Mouse (Mus musculus): ENCODE results near the gene Gm20388. TPM values are rescaled to one million over a fixed set of nuclear protein-coding genes. Genes with fewer than 3 reads are reported as not detected.

Gene Gm20388
- polyA plus RNA-seq, 1 experiment from 2014 or later = 7.4 TPM

- no peaks in the 10 kb centered on the region for H3K36me3 ChIP-seq
- no peaks in the 10 kb centered on the region for H3K9me3 ChIP-seq (replicated peaks)
- 0 out of 2 replicates have a peak, but pooled peaks cover 2% of the 10 kb centered on the region for H3K4me1 ChIP-seq
- H3K4me3 ChIP-seq (replicated peaks) = no peak overlapping the region
- no peak overlapping the region for H3K27ac ChIP-seq
- 48% methylated on average over 14 of the region's 14 CpGs for WGBS
- no peak for ATAC-seq (replicated peaks; ENCODE audit: low FRiP score)
- H3K4me2 ChIP-seq = peak overlapping the region; percentile 38
- H3K27me3 ChIP-seq = peaks cover 44% of the 10 kb centered on the region
- H3K9ac ChIP-seq = no peak overlapping the region
These were observed 1806.9 kb downstream of the Gm20388 start for GRCm38 (mm10) chr8:121717502-121717901.

GRCm38 (mm10) chr8:121717982-121718425 lies 1807.4 kb downstream of the Gm20388 start:
- H3K9me3 ChIP-seq (replicated peaks) = no peaks in the 10 kb centered on the region
- 30% methylated on average over 12 of the region's 12 CpGs for WGBS
- peak; percentile 82 for ATAC-seq (replicated peaks; ENCODE audit: low FRiP score)

DNA sequence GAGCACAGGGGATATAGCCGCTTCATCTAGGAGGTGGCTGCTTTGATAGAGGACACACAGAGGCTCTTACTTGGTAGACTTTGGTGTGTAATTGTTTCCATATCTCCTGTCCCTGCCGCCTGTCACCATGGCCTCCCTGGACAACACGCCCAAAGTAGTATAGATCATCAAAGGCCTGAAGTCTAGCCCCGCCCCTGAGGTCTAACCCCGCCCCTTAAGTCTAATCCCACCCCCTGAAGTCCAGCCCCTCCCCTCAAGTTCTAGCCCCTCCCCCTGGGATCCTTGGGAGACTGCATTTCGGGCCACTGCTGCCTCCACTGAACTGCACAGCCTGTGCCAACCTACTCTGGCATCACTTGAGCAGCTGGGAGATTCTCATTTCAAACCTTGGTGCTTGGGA lies 1808.3 kb downstream of the Gm20388 start:
- WGBS = 58% methylated on average over 6 of the region's 6 CpGs

More at GRCm38 (mm10) chr8:121717982-121718425, 1807.4 kb downstream of the Gm20388 start:
- Histone ChIP-seq H3K36me3 (no peaks in the 10 kb centered on the region), H3K4me3 (replicated peaks) (no peak overlapping the region), H3K9ac (no peak overlapping the region), H3K4me1 (0 out of 2 replicates have a peak, but pooled peaks cover 2% of the 10 kb centered on the region), H3K4me2 (peak overlapping the region; percentile 38), H3K27me3 (peaks cover 44% of the 10 kb centered on the region), H3K27ac (no peak overlapping the region)

DNA sequence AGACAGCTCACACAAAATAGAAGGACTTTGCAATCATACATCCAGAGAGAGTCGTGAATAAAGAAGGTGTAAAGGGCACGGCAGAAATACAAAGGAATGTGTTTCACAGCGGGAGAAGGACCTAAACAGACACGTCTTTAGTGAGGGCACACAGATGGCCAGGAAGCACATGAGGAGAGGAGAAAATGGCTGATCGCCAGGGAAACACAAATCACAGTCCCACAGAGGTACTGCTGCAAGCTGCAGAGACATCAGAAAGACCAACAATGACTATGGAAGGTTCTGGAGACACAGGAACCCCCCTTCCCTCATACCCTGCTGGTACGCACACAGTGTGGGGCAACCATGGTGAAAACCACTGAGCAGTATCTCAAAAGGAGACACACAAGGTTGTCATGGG lies 1810.4 kb downstream of the Gm20388 start:
- WGBS = 48% methylated on average over 6 of the region's 6 CpGs
- no peak for ATAC-seq (replicated peaks; ENCODE audit: low FRiP score)
- Histone ChIP-seq H3K4me3 (replicated peaks) (no peak overlapping the region), H3K4me2 (no peak overlapping the region), H3K9ac (no peak overlapping the region), H3K27me3 (peaks cover 46% of the 10 kb centered on the region), H3K4me1 (0 out of 2 replicates have a peak, but pooled peaks cover 2% of the 10 kb centered on the region), H3K36me3 (no peaks in the 10 kb centered on the region), H3K9me3 (replicated peaks) (no peaks in the 10 kb centered on the region), H3K27ac (no peak overlapping the region)

More for the DNA sequence above, 1808.3 kb downstream of the Gm20388 start:
- Histone ChIP-seq H3K9ac (no peak overlapping the region), H3K4me3 (replicated peaks) (no peak overlapping the region), H3K27ac (no peak overlapping the region), H3K27me3 (peaks cover 45% of the 10 kb centered on the region), H3K4me2 (no peak overlapping the region), H3K9me3 (replicated peaks) (no peaks in the 10 kb centered on the region), H3K36me3 (no peaks in the 10 kb centered on the region), H3K4me1 (0 out of 2 replicates have a peak, but pooled peaks cover 2% of the 10 kb centered on the region)
- ATAC-seq (replicated peaks; ENCODE audit: low FRiP score) = no peak

DNA sequence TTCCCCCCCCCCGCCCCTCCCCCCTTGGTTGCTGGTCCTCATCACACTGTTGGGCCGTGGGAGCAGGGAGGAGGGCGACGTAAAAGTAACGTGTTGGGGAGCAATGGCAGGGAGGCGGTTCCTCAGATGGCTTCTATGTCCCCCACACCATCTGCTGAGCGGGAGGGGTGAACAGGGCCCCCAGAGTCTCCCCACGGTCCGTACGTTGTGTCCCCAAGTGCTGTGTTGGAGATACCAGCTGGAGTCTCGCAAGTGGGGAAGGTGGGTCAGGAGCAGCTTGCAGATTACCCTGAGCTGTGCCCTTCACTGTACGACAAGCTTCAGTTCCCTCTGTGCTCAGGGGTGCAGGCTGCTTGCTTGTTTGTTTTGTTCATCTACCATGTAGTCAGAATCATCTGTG lies 1813.2 kb downstream of the Gm20388 start:
- H3K9me3 ChIP-seq (replicated peaks) = no peaks in the 10 kb centered on the region
- 60% methylated on average over 12 of the region's 12 CpGs for WGBS
- peaks cover 57% of the 10 kb centered on the region for H3K27me3 ChIP-seq
- no peaks in the 10 kb centered on the region for H3K4me1 ChIP-seq
- H3K9ac ChIP-seq = no peak overlapping the region
- H3K4me3 ChIP-seq (replicated peaks) = no peak overlapping the region
- ATAC-seq (replicated peaks; ENCODE audit: low FRiP score) = 0 out of 2 replicates have a peak, but pooled peaks have one; percentile 36
- no peak overlapping the region for H3K4me2 ChIP-seq
- no peak overlapping the region for H3K27ac ChIP-seq
- H3K36me3 ChIP-seq = no peaks in the 10 kb centered on the region

- Histone ChIP-seq H3K4me1 (peaks cover 21% of the 10 kb centered on the region), H3K9ac (no peak overlapping the region), H3K27ac (no peak overlapping the region), H3K27me3 (peaks cover 68% of the 10 kb centered on the region), H3K4me2 (no peak overlapping the region), H3K4me3 (replicated peaks) (no peak overlapping the region), H3K36me3 (no peaks in the 10 kb centered on the region), H3K9me3 (replicated peaks) (no peaks in the 10 kb centered on the region)
- WGBS = 61% methylated on average over 3 of the region's 3 CpGs
- ATAC-seq (replicated peaks; ENCODE audit: low FRiP score) = no peak
These were observed 1816.5 kb downstream of the Gm20388 start for GRCm38 (mm10) chr8:121727164-121727563.

DNA sequence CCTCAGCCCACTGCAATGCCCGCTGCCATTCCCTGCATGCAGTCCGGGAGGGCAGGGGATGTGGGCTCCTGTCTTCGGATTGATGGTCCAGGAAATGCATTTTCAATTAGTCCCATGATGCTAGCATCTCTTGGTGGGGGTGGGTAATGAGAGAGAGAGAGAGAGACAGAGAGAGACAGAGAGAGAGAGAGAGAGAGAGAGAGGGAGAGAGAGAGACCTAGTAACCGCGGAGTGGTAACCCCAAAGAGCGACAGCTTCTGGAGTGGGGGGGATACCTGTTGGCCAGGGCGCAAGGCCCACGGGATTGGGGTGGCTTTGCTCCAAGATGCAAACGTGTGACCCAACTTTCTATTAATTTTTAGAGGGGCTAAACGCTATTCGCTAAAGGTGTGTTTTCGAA lies 1818.7 kb downstream of the Gm20388 start, which contains the start of gene Jph3:
TSS of gene Jph3 (plus strand) at position 301 of the 400 bp plus-strand sequence.
- WGBS = 7% methylated on average over 12 of the region's 12 CpGs
- Histone ChIP-seq H3K27ac (no peak within 1 kb of the TSS), H3K4me2 (peak within 1 kb of the TSS; percentile 85), H3K9ac (0 out of 2 replicates have a peak within 1 kb of the TSS, but pooled peaks have one; percentile 17), H3K9me3 (replicated peaks) (no peaks in the 10 kb centered on the region), H3K27me3 (peaks cover 86% of the 10 kb centered on the region), H3K4me1 (peaks cover 21% of the 10 kb centered on the region), H3K36me3 (no peaks in the 10 kb centered on the region), H3K4me3 (replicated peaks) (peak within 1 kb of the TSS; percentile 52)
- ATAC-seq (replicated peaks; ENCODE audit: low FRiP score) = no peak

DNA sequence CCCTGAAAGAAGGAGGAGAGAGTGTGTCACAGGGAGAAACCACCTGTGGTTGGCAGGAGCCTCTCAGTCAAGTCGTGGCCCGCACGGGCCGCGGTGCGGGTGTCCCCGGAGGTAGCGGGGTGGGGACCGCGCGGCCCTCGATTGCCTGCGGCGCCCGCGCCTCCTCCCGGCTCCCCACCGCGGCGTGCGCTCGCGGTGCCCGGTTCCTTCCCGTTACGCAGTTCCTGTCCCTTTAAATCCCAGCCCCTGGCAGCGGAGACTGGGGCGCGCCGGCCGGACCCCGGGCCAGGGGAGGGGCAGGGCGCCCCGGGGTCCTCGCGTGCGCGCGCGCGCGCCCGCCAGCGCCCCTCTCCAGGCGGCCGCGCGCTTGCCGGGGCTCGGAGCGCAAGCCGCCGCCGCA lies 1819.1 kb downstream of the Gm20388 start:
- H3K27ac ChIP-seq = no peak overlapping the region
- WGBS = under 1% methylated on average over 32 of the region's 54 CpGs
- 0 out of 2 replicates have a peak overlapping the region, but pooled peaks have one; percentile 17 for H3K9ac ChIP-seq
- H3K9me3 ChIP-seq (replicated peaks) = no peaks in the 10 kb centered on the region
- H3K4me3 ChIP-seq (replicated peaks) = peak overlapping the region; percentile 52
- ATAC-seq (replicated peaks; ENCODE audit: low FRiP score) = no peak
- H3K36me3 ChIP-seq = no peaks in the 10 kb centered on the region
- peaks cover 21% of the 10 kb centered on the region for H3K4me1 ChIP-seq
- peak overlapping the region; percentile 85 for H3K4me2 ChIP-seq
- peaks cover 83% of the 10 kb centered on the region for H3K27me3 ChIP-seq

GRCm38 (mm10) chr8:121730170-121730569 lies 1819.5 kb downstream of the Gm20388 start:
- Histone ChIP-seq H3K27me3 (peaks cover 79% of the 10 kb centered on the region), H3K4me1 (peaks cover 21% of the 10 kb centered on the region), H3K27ac (no peak overlapping the region), H3K4me2 (peak overlapping the region; percentile 85), H3K4me3 (replicated peaks) (peak overlapping the region; percentile 52), H3K9me3 (replicated peaks) (no peaks in the 10 kb centered on the region), H3K9ac (0 out of 2 replicates have a peak overlapping the region, but pooled peaks have one; percentile 17), H3K36me3 (no peaks in the 10 kb centered on the region)
- no peak for ATAC-seq (replicated peaks; ENCODE audit: low FRiP score)
- WGBS = under 1% methylated on average over 53 of the region's 60 CpGs

DNA sequence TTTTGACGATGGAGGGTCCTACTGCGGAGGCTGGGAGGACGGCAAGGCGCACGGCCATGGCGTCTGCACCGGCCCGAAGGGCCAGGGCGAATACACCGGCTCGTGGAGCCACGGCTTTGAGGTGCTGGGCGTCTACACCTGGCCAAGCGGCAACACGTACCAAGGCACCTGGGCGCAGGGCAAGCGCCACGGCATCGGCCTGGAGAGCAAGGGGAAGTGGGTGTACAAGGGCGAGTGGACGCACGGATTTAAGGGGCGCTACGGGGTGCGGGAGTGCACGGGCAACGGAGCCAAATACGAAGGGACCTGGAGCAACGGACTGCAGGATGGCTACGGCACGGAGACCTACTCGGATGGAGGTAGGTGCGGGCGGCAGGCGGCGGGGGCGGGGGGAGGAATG lies 1820.0 kb downstream of the Gm20388 start:
- peak overlapping the region; percentile 85 for H3K4me2 ChIP-seq
- H3K36me3 ChIP-seq = no peaks in the 10 kb centered on the region
- peaks cover 21% of the 10 kb centered on the region for H3K4me1 ChIP-seq
- peak overlapping the region; percentile 52 for H3K4me3 ChIP-seq (replicated peaks)
- H3K9me3 ChIP-seq (replicated peaks) = no peaks in the 10 kb centered on the region
- WGBS = under 1% methylated on average over 36 of the region's 37 CpGs
- no peak for ATAC-seq (replicated peaks; ENCODE audit: low FRiP score)
- no peak overlapping the region; the same call in 1 of the 2 replicates for H3K9ac ChIP-seq
- H3K27me3 ChIP-seq = peaks cover 81% of the 10 kb centered on the region
- no peak overlapping the region for H3K27ac ChIP-seq

DNA sequence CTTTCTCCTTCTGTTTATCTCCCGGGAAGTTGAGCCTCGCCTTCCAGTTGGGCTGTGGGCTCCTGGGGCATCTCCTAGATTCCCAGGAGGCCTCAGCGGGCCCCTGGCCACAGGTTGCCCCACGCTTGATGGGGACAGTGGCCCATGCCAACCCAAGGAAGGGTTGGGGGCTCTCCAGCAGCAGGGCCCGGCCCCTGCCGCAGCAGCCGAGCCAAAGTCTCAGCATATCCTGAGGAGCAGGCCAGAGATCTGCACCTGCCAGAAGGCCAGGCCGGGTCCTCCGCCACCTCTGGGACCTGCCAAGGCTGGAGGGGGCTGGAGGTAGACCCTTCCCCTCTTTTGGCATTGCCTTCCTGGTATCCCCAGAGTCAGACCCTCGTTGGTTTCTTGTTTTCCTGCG lies 1820.4 kb downstream of the Gm20388 start:
- Histone ChIP-seq H3K9me3 (replicated peaks) (no peaks in the 10 kb centered on the region), H3K4me1 (peaks cover 21% of the 10 kb centered on the region), H3K36me3 (no peaks in the 10 kb centered on the region), H3K9ac (no peak overlapping the region), H3K27ac (no peak overlapping the region), H3K27me3 (peaks cover 80% of the 10 kb centered on the region), H3K4me3 (replicated peaks) (peak overlapping the region; percentile 52), H3K4me2 (peak overlapping the region; percentile 85)
- no peak for ATAC-seq (replicated peaks; ENCODE audit: low FRiP score)
- WGBS = 1% methylated on average over 9 of the region's 11 CpGs

DNA sequence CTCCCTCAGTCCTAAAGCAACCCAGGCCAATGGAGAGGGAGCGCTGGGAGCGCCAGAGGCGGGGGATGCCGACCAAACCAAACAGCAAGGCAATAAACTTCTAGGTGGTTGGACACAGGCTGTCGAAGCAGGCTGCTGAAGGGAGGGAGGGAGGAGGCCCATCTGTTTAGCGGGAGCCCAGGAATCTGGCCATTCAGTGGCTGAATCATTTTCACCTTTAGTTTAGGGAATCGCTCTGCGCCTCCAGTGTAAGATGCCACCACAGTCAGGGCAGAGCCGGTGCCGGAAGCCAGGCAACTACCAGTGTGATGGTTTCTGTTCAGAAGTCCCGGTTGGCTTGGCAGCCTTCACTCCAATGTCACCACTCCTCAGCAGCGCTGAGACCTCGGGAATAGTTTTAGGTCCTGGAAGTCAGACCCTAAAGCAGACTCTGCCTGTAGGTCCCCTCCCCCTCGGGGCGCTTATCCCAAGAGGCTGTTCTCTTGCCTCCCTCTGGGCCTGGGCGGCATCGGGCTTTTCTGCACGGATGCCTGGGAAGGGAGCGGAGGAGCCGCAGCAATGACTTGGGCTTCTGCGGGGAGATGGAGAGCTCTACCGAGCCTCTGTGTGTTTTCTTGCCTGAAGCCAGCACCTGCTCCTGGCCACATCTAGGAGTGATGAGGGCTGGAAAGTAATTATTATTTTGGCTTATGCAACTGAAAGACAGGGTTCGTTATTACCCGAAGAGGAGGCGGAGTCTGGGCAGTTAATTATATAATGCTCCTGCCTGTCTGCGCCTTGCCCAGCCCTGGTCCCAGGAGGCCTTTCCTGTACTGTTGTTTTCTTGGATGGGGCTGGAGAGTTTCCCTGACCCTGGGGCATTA lies 1821.1 kb downstream of the Gm20388 start:
- H3K4me3 ChIP-seq (replicated peaks) = peak overlapping the region; percentile 52; the same call in 1 of the 2 replicates
- H3K4me2 ChIP-seq = peak overlapping the region; percentile 85
- no peaks in the 10 kb centered on the region for H3K36me3 ChIP-seq
- ATAC-seq (replicated peaks; ENCODE audit: low FRiP score) = no peak
- H3K4me1 ChIP-seq = peaks cover 21% of the 10 kb centered on the region
- no peak overlapping the region for H3K27ac ChIP-seq
- no peak overlapping the region for H3K9ac ChIP-seq
- WGBS = 5% methylated on average over 26 of the region's 26 CpGs
- no peaks in the 10 kb centered on the region for H3K9me3 ChIP-seq (replicated peaks)
- H3K27me3 ChIP-seq = peaks cover 84% of the 10 kb centered on the region
